Comparison of ENCODE assay signal across 27 mouse cellular contexts in the genomic region with DNA sequence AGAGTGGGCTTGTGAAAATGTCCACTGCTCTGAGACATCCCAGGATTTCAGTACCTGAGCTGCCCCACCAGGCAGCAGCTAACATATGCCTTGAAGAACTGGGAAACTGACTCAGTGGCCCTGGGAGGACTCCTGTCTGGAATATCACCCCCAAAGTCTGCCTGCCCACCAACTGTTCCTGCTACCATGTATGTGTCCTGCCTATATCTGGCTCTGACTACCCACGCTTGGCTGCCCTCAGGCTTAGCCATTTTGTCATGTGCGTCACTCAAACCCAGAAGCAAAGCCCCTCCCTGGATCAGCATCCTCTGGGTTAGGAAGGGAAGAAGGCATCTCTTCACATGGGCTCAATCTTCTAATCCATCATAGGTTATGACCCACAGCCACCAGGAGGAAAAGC. TPM values are rescaled to one million over a fixed set of nuclear protein-coding genes. Genes with fewer than 3 reads are reported as not detected.
DNase-seq lines count a peak whose midpoint lies in the region.
"Had no signal": no experiment of that assay in that cellular context is flagged by ENCODE, and none has a peak within 500 bp of the region (broad histone marks: within the 10 kb centered on the region; RNA-seq: fewer than 3 reads in every experiment).

No protein-coding gene starts in this region.

- peak; percentile 64 to 69 for DNase-seq in frontal cortex, adult 2 months (ENCODE audit: extremely low spot score in 1 of 2, low spot score in 1 of 2)
- DNase-seq in frontal cortex, postnatal 10 days (ENCODE audit: low spot score in 2 of 2) = no peak
- peak; percentile 63 to 75 for DNase-seq in left cerebral cortex, adult 18-20 months (ENCODE audit: low spot score in 2 of 2)
- DNase-seq in left cerebral cortex, postnatal 4 days = no peak
- DNase-seq in brain, adult 2 months (ENCODE audit: low read depth, low spot score) = peak; percentile 85
- DNase-seq in left cerebral cortex, postnatal 14 days (ENCODE audit: low spot score in 2 of 2) = peak; percentile 58 to 68
- no peak for DNase-seq in adrenal gland, postnatal 14 days
- no peak for DNase-seq in adrenal gland, adult 8-10 months
- DNase-seq: adrenal gland, postnatal 25 days; cerebellum, adult 2 months; embryo, embryonic 11 days; gastrocnemius, postnatal 10 days; heart, adult 18-20 months had no signal

- intact Hi-C loops in left cerebral cortex, postnatal 4 days (cut with DNase I) = no loop called here
- intact Hi-C loops in left cerebral cortex, postnatal 14 days (cut with DNase I) = no loop called here

RNA-seq across cellular contexts. Expression of a gene that starts 14.3 kb away (rescaled TPM):
- polyA plus RNA-seq in frontal cortex, adult 2 months (2012; rRNA removed) = 7.6 and 9.6 TPM in 2 replicates
- 10 to 100 TPM; 12.3 to 14.1 TPM for total RNA-seq in left cerebral cortex, adult 18-20 months (2021)
- 10 to 100 TPM; 20.4 to 24.1 TPM for total RNA-seq in left cerebral cortex, postnatal 4 days (2021)
- total RNA-seq in left cerebral cortex, postnatal 14 days (2021) = 10 to 100 TPM; 15.6 to 19.8 TPM
- total RNA-seq in adrenal gland, postnatal 14 days (2021) = not detected in 2 replicates
- total RNA-seq in adrenal gland, adult 8-10 months (2022) = under 1 TPM in 1 of 4 experiments, not detected in 3; 0.38 TPM
- total RNA-seq: heart, postnatal 10 days; heart, postnatal 4 days; MEL had no signal
- polyA plus RNA-seq: C2C12; erythroblast, embryonic 14.5 days; heart, embryonic 10.5 days had no signal

RNA-seq across cellular contexts. Expression of a gene that starts 26.0 kb away (rescaled TPM):
- 326 and 363 TPM in 2 replicates for polyA plus RNA-seq in frontal cortex, adult 2 months (2012; rRNA removed)
- total RNA-seq in left cerebral cortex, adult 18-20 months (2021) = 100 to 1,000 TPM; 449 to 474 TPM
- 100 to 1,000 TPM; 171 to 184 TPM for total RNA-seq in left cerebral cortex, postnatal 4 days (2021)
- total RNA-seq in left cerebral cortex, postnatal 14 days (2021) = 100 to 1,000 TPM; 387 to 389 TPM
- 4.2 and 8.4 TPM in 2 replicates for total RNA-seq in adrenal gland, postnatal 14 days (2021)
- total RNA-seq in adrenal gland, adult 8-10 months (2022) = 1 to 10 TPM; 5.7 to 8.2 (median 6.0) TPM
- total RNA-seq: gastrocnemius, postnatal 4 days; heart, postnatal 10 days; MEL had no signal
- polyA plus RNA-seq: C2C12; erythroblast, embryonic 14.5 days had no signal

RNA-seq across cellular contexts. Expression of a gene that starts 43.5 kb away (rescaled TPM):
- 0.04 TPM in 1 of 2 replicates, not detected in the other for polyA plus RNA-seq in frontal cortex, adult 2 months (2012; rRNA removed)
- total RNA-seq in left cerebral cortex, adult 18-20 months (2021) = not detected
- total RNA-seq in left cerebral cortex, postnatal 4 days (2021) = not detected
- total RNA-seq in left cerebral cortex, postnatal 14 days (2021) = not detected
- 0.19 TPM in 1 of 2 replicates, not detected in the other for total RNA-seq in adrenal gland, postnatal 14 days (2021)
- total RNA-seq in adrenal gland, adult 8-10 months (2022) = under 1 TPM in 1 of 4 experiments, not detected in 3; 0.13 TPM
- total RNA-seq: adrenal gland, postnatal 25 days; gastrocnemius, postnatal 10 days; gastrocnemius, postnatal 4 days; heart, adult 18-20 months; heart, postnatal 10 days; heart, postnatal 4 days; MEL had no signal
- polyA plus RNA-seq: C2C12; cerebellum, adult 2 months; embryonic facial prominence, embryonic 11.5 days; embryonic facial prominence, embryonic 15.5 days; erythroblast, embryonic 14.5 days; forebrain, embryonic 10.5 days; forebrain, embryonic 14.5 days; heart, embryonic 10.5 days; heart, embryonic 14.5 days; hindbrain, embryonic 12.5 days; hindbrain, embryonic 16.5 days had no signal

Comparison
In these comparisons a context has a peak if more than half of its experiments do, and no peak if none do; other contexts are left out.
1. DNase-seq: peak in frontal cortex, adult 2 months (2 of 2), left cerebral cortex, adult 18-20 months (2 of 2), brain, adult 2 months (single experiment) and left cerebral cortex, postnatal 14 days (2 of 2); none in frontal cortex, postnatal 10 days (0 of 2), left cerebral cortex, postnatal 4 days (single experiment), adrenal gland, postnatal 14 days (single experiment) and adrenal gland, adult 8-10 months (single experiment).
2. RNA of a gene that starts 14.3 kb away (total RNA-seq): 20.4 to 24.1 TPM in left cerebral cortex, postnatal 4 days, 15.6 to 19.8 TPM in left cerebral cortex, postnatal 14 days and 12.3 to 14.1 TPM in left cerebral cortex, adult 18-20 months; 0.38 TPM in adrenal gland, adult 8-10 months and not detected in adrenal gland, postnatal 14 days; every median in the first group is over 4 times any median in the second.
3. RNA of a gene that starts 26.0 kb away (total RNA-seq): 449 to 474 TPM in left cerebral cortex, adult 18-20 months, 387 to 389 TPM in left cerebral cortex, postnatal 14 days and 171 to 184 TPM in left cerebral cortex, postnatal 4 days; 5.7 to 8.2 TPM in adrenal gland, adult 8-10 months and 4.2 to 8.4 TPM in adrenal gland, postnatal 14 days; every median in the first group is over 10 times any median in the second.